Mouse (Mus musculus) MEL (cell line): ENCODE data around the gene Cdh4. TPM values are rescaled to one million over a fixed set of nuclear protein-coding genes. Genes with fewer than 3 reads are reported as not detected.

Source experiments
- DNase-seq: peaks from one replicate; pipeline ENCODE4 v3.0.0; 2011; ENCODE audit warnings: low read depth, low spot score
- H3K27ac ChIP-seq: 2 replicates; pipeline ENCODE4 v1.5.1; 2012; ENCODE audit warnings: low read depth, mild to moderate bottlenecking, control low read depth, low read length, moderate library complexity; ENCODE audit not compliant: control insufficient read depth
- H3K27me3 ChIP-seq, 2 experiments: fragments of 150-350 bp in 1 of 2; sonication (generic) in 1 of 2; 2 replicates each; pipeline ENCODE4 v1.6.1; 2012; ENCODE audit warnings: low read length in 2 of 2, mild to moderate bottlenecking in 2 of 2, improper control_type of control experiment in 1 of 2, moderate library complexity in 1 of 2; ENCODE audit not compliant: insufficient read depth in 2 of 2, control insufficient read depth in 1 of 2
- H3K36me3 ChIP-seq, 2 experiments: 2 replicates each; pipeline ENCODE4 v1.6.1; 2012 to 2014; ENCODE audit warnings: low read length in 2 of 2, improper control_type of control experiment in 1 of 2, inconsistent platforms in 1 of 2, mild to moderate bottlenecking in 1 of 2; ENCODE audit not compliant: insufficient read depth in 2 of 2, control insufficient read depth in 1 of 2
- H3K4me1 ChIP-seq, 2 experiments: fragments of 150-350 bp in 1 of 2; sonication (generic) in 1 of 2; 2 replicates each; pipeline ENCODE4 v1.6.1; 2012; ENCODE audit warnings: low read length in 2 of 2, improper control_type of control experiment in 1 of 2, mild to moderate bottlenecking in 1 of 2; ENCODE audit not compliant: insufficient read depth in 2 of 2, control insufficient read depth in 1 of 2
- H3K4me3 ChIP-seq, 2 experiments: fragments of 150-350 bp in 1 of 2; sonication (generic) in 1 of 2; 2 replicates each; pipeline ENCODE4 v1.5.1; 2012; ENCODE audit warnings: low read depth in 2 of 2, low read length in 2 of 2, mild to moderate bottlenecking in 2 of 2, moderate library complexity in 2 of 2, control low read depth in 1 of 2, improper control_type of control experiment in 1 of 2; ENCODE audit not compliant: control insufficient read depth in 1 of 2, insufficient read depth in 1 of 2
- H3K79me2 ChIP-seq: 2 replicates; pipeline ENCODE4 v1.6.1; 2012; ENCODE audit warnings: mild to moderate bottlenecking, low read length, moderate library complexity; ENCODE audit not compliant: control insufficient read depth, poor library complexity, insufficient read depth
- H3K9ac ChIP-seq: 2 replicates; pipeline ENCODE4 v1.6.1; 2012; ENCODE audit warnings: low read depth, mild to moderate bottlenecking, control low read depth, low read length, moderate library complexity; ENCODE audit not compliant: control insufficient read depth, poor library complexity, severe bottlenecking
- H3K9me3 ChIP-seq: fragments of 150-350 bp; sonication (generic); replicated peaks from 2 replicates; pipeline ENCODE4 v1.6.1; 2012; ENCODE audit warnings: mild to moderate bottlenecking, low read length, improper control_type of control experiment, moderate library complexity; ENCODE audit not compliant: insufficient read depth
- ETS1 ChIP-seq: IDR thresholded peaks from 2 replicates; pipeline ENCODE4 v1.6.1; 2012; ENCODE audit warnings: low read depth, mild to moderate bottlenecking, inconsistent platforms, low read length, improper control_type of control experiment, moderate library complexity
- MAFK ChIP-seq: IDR thresholded peaks from 2 replicates; pipeline ENCODE4 v1.6.1; 2011; ENCODE audit warnings: low read depth, mild to moderate bottlenecking, low read length, improper control_type of control experiment, borderline replicate concordance
- MXI1 ChIP-seq: IDR thresholded peaks from 2 replicates; pipeline ENCODE4 v1.6.1; 2011; ENCODE audit warnings: mild to moderate bottlenecking, low read depth, low read length, improper control_type of control experiment
- MYC ChIP-seq: IDR thresholded peaks from 2 replicates; pipeline ENCODE4 v1.6.1; 2011; ENCODE audit warnings: low read depth, mild to moderate bottlenecking, low read length, improper control_type of control experiment, moderate library complexity
- NELFE ChIP-seq: IDR thresholded peaks from 2 replicates; pipeline ENCODE4 v1.6.1; 2011; ENCODE audit warnings: low read depth, low read length, improper control_type of control experiment
- POLR2A ChIP-seq, 2 experiments: IDR thresholded peaks; 2 replicates each; pipeline ENCODE4 v1.6.1; 2011 to 2012; ENCODE audit warnings: low read length in 2 of 2, mild to moderate bottlenecking in 2 of 2, control low read depth in 1 of 2, improper control_type of control experiment in 1 of 2, low read depth in 1 of 2, moderate library complexity in 1 of 2; ENCODE audit not compliant: control insufficient read depth in 1 of 2, insufficient read depth in 1 of 2, poor library complexity in 1 of 2
- POLR2AphosphoS2 ChIP-seq: IDR thresholded peaks from 2 replicates; pipeline ENCODE4 v1.6.1; 2011; ENCODE audit warnings: low read length, improper control_type of control experiment
- POLR2AphosphoS5 ChIP-seq: IDR thresholded peaks from 2 replicates; pipeline ENCODE4 v1.6.1; 2012; ENCODE audit warnings: low read depth, borderline replicate concordance, mild to moderate bottlenecking, inconsistent platforms, low read length, moderate library complexity, mixed read lengths
- RAD21 ChIP-seq: IDR thresholded peaks from 2 replicates; pipeline ENCODE4 v1.6.1; 2011; ENCODE audit warnings: mild to moderate bottlenecking, low read depth, low read length, improper control_type of control experiment
- SIN3A ChIP-seq: IDR thresholded peaks from 2 replicates; pipeline ENCODE4 v1.6.1; 2012; ENCODE audit warnings: low read length, improper control_type of control experiment, inconsistent platforms
- TAL1 ChIP-seq: IDR thresholded peaks from 2 replicates; pipeline ENCODE4 v1.6.1; 2012; ENCODE audit warnings: mild to moderate bottlenecking, inconsistent platforms, low read length, moderate library complexity, mixed read lengths
- TBP ChIP-seq: IDR thresholded peaks from 2 replicates; pipeline ENCODE4 v1.8.0; 2011; ENCODE audit warnings: low read depth, low read length, improper control_type of control experiment
- TCF12 ChIP-seq: IDR thresholded peaks from 2 replicates; pipeline ENCODE4 v1.6.1; 2014; ENCODE audit warnings: low read depth, mild to moderate bottlenecking, inconsistent platforms, low read length, improper control_type of control experiment, moderate library complexity
- USF1 ChIP-seq: IDR thresholded peaks from 2 replicates; pipeline ENCODE4 v1.6.1; 2014; ENCODE audit warnings: low read depth, mild to moderate bottlenecking, inconsistent platforms, low read length, improper control_type of control experiment, moderate library complexity
- ZC3H11A ChIP-seq: IDR thresholded peaks from 2 replicates; pipeline ENCODE4 v1.6.1; 2012; ENCODE audit warnings: low read depth, mild to moderate bottlenecking, inconsistent platforms, low read length, improper control_type of control experiment
- ZKSCAN1 ChIP-seq: IDR thresholded peaks from 2 replicates; pipeline ENCODE4 v1.6.1; 2012; ENCODE audit warnings: low read depth, mild to moderate bottlenecking, inconsistent platforms, low read length, improper control_type of control experiment, moderate library complexity
- polyA plus RNA-seq, 2 experiments: library from polyadenylated mRNA; stranded (reverse) in 1 of 2; unstranded in 1 of 2; fragments of >175 nt in 1 of 2; fragments of >200 nt in 1 of 2; gene quantifications; 2 replicates each; pipeline versions ENCODE4 v1.2.1 to v1.2.4; 2012; ENCODE audit warnings: low replicate concordance in 2 of 2, low read depth in 1 of 2; ENCODE audit not compliant: insufficient read length in 2 of 2, insufficient read depth in 1 of 2, missing spikeins in 1 of 2
- total RNA-seq: library from RNA; depleted of rRNA; stranded (reverse); fragments of 300-350 nt; gene quantifications from 2 replicates; pipeline ENCODE4 v1.2.3, GENCODE M21; 2012

Cdh4 gene
- total and polyA plus RNA-seq, 3 experiments: not detected

GRCm38 (mm10) chr2:179414253-179414652 lies 28.0 kb upstream of the Cdh4 start:
- Histone ChIP-seq H3K4me3 (no peak overlapping the region), H3K9me3 (no peaks in the 10 kb centered on the region)
- TF ChIP-seq ZKSCAN1 (no peak), SIN3A (no peak), TBP (no peak), ETS1 (no peak), NELFE (no peak), USF1 (no peak), MAFK (no peak), TCF12 (no peak), POLR2AphosphoS2 (no peak), POLR2AphosphoS5 (no peak), MXI1 (no peak), RAD21 (no peak), TAL1 (no peak)
- TF ChIP-seq, all 39 proteins: peak for 0

GRCm38 (mm10) chr2:179414704-179415103 lies 27.5 kb upstream of the Cdh4 start:
- H3K27me3 ChIP-seq: no peaks in the 10 kb centered on the region

More at GRCm38 (mm10) chr2:179414253-179414652, 28.0 kb upstream of the Cdh4 start:
- no peak overlapping the region for H3K9ac ChIP-seq
- H3K27ac ChIP-seq: no peak overlapping the region
- H3K27me3 ChIP-seq: no peaks in the 10 kb centered on the region
- no peaks in the 10 kb centered on the region for H3K4me1 ChIP-seq
- H3K79me2 ChIP-seq: no peaks in the 10 kb centered on the region
- no peaks in the 10 kb centered on the region for H3K36me3 ChIP-seq
- DNase-seq: no peak

GRCm38 (mm10) chr2:179415892-179416403 lies 26.3 kb upstream of the Cdh4 start:
- Histone ChIP-seq H3K4me3 (no peak overlapping the region), H3K27ac (no peak overlapping the region), H3K9me3 (no peaks in the 10 kb centered on the region), H3K9ac (no peak overlapping the region), H3K79me2 (no peaks in the 10 kb centered on the region), H3K4me1 (no peaks in the 10 kb centered on the region), H3K36me3 (no peaks in the 10 kb centered on the region), H3K27me3 (no peaks in the 10 kb centered on the region)
- no peak for TF ChIP-seq POLR2A (IDR thresholded peaks at IDR 0.05; ENCODE audit: control insufficient read depth in 1 of 2, insufficient read depth in 1 of 2, low read depth in 1 of 2, low read length in 2 of 2, poor library complexity in 1 of 2)
- no peak for TF ChIP-seq RAD21
- no peak for TF ChIP-seq ZC3H11A
- DNase-seq: no peak

More at GRCm38 (mm10) chr2:179414704-179415103, 27.5 kb upstream of the Cdh4 start:
- Histone ChIP-seq H3K9me3 (no peaks in the 10 kb centered on the region), H3K27ac (no peak overlapping the region), H3K9ac (no peak overlapping the region), H3K4me3 (no peak overlapping the region), H3K4me1 (no peaks in the 10 kb centered on the region), H3K36me3 (no peaks in the 10 kb centered on the region), H3K79me2 (no peaks in the 10 kb centered on the region)
- TF ChIP-seq MYC (no peak), POLR2A (IDR thresholded peaks at IDR 0.05; ENCODE audit: control insufficient read depth in 1 of 2, insufficient read depth in 1 of 2, low read depth in 1 of 2, low read length in 2 of 2, poor library complexity in 1 of 2) (no peak), SIN3A (no peak), TBP (no peak)
- DNase-seq: no peak
